Mouse (Mus musculus): ENCODE results near the gene BC048507. TPM values are rescaled to one million over a fixed set of nuclear protein-coding genes. Genes with fewer than 3 reads are reported as not detected.
"Not testable (repeated sequence)": the region's sequence is repeated elsewhere in the genome, so short reads cannot be mapped to it uniquely, and the experiment has no call there.

BC048507 gene
- polyA plus RNA-seq (2015; fragmentation: Nextera tagmentation; extraction: Ambion mirVana), result not detected in 2 replicates

DNA sequence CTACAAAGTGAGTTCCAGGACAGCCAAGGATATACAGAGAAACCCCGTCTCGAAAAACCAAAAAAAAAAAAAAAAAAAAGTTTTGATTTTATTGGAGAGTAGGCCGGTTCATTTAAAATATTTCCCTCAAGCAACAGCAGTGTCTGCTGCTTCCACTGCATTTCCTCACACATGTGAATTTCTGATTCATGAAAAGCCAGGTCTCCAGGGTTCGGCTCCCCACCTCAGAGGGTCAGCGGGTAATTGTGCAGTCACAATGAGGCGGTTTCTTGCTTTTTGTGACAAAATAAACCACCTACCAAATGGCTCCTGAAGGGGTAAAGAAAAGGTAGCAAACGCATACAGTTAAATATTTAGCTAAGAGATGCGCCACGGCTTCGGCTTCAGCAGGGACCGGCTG is at the start of gene BC048507:
BC048507 (plus strand) TSS at position 301 of the 400 bp plus-strand sequence.
- no peaks in the 10 kb centered on the region for H3K4me1 ChIP-seq (ENCODE audit: insufficient read depth, low read depth, low read length)
- ATAC-seq, result no peak
- H3K27ac ChIP-seq (ENCODE audit: low read length), result no peak within 1 kb of the TSS
- H3K27me3 ChIP-seq (replicated peaks; ENCODE audit: insufficient read depth, low read length), result no peaks in the 10 kb centered on the region
- H3K36me3 ChIP-seq (ENCODE audit: insufficient read depth, low read length), result no peaks in the 10 kb centered on the region
- no peaks in the 10 kb centered on the region for H3K9me3 ChIP-seq (ENCODE audit: low read length)
- no peak within 1 kb of the TSS for H3K9ac ChIP-seq (replicated peaks; ENCODE audit: low read depth)
- H3K4me3 ChIP-seq (ENCODE audit: low read depth, low read length), result no peak within 1 kb of the TSS
- H3K4me2 ChIP-seq (replicated peaks; ENCODE audit: low read depth, low read length), result no peak within 1 kb of the TSS
- 68% methylated on average over 11 of the region's 11 CpGs for WGBS
- no peak for DNase-seq (ENCODE audit: low spot score)
- TF ChIP-seq CTCF (IDR thresholded peaks at IDR 0.05), result no peak
- TF ChIP-seq EP300 (IDR thresholded peaks at IDR 0.05), result no peak

DNA sequence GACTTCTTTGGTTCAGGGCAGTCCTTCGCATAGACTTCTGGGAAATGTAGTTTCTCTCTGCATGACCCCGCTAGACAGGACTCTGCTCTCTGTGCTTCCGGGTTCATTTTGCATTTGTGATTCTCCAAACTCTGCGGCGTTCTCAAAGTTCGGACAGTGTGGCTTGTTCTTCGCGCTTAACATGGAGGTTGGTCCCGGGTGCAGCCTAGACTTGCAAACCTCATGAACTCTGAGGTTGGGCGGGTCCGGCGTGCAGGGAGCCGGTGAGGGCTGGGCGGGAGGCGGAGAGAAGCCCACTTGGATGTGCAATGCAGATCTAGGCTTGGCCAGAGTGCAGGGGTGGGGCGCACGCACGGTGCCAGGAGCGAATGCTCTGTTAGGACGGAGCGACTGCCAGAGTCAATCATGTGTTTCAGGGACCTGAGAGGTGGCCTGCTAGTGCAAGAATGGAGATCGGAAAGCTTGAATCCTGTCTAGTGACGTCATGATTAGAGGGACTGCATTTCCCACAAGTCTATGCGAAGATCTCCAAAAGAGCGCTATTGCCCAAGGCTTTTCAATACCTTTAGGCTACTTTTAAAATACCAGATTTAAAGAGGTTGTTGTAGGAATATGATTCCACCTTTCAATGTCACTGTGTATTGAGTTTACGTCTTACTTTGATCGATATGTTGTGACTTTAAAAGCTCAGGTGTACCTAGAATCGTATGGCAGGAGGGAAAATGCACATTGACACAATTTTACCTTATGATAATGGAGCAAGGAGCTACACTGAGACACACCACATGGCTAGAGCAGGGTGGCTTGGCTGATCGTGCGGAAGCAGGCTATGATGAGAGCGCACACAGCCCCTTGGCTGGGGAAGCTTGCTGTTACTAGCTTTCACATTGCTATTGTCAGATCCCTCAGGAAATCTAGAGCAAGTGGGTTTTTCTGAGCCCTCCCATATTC is 49.1 kb upstream of the BC048507 start, which contains the start of gene Zfp273:
Zfp273 (plus strand) TSS at position 31 of the 951 bp plus-strand sequence.
- ATAC-seq, result peak; percentile 97
- no peaks in the 10 kb centered on the region for H3K4me1 ChIP-seq (ENCODE audit: insufficient read depth, low read depth, low read length)
- no peak for TF ChIP-seq CTCF (IDR thresholded peaks at IDR 0.05)
- TF ChIP-seq EP300 (IDR thresholded peaks at IDR 0.05), result no peak
- H3K27me3 ChIP-seq (replicated peaks; ENCODE audit: insufficient read depth, low read length), result no peaks in the 10 kb centered on the region
- WGBS, result 4% methylated on average over 31 of the region's 31 CpGs
- peak within 1 kb of the TSS; percentile 66 for H3K27ac ChIP-seq (ENCODE audit: low read length)
- peak; percentile 93 for DNase-seq (ENCODE audit: low spot score)
- peak within 1 kb of the TSS; percentile 61 for H3K4me2 ChIP-seq (replicated peaks; ENCODE audit: low read depth, low read length)
- H3K9me3 ChIP-seq (ENCODE audit: low read length), result no peaks in the 10 kb centered on the region
- H3K4me3 ChIP-seq (ENCODE audit: low read depth, low read length), result peak within 1 kb of the TSS; percentile 73
- peak within 1 kb of the TSS; percentile 29; the same call in 1 of the 2 replicates for H3K9ac ChIP-seq (replicated peaks; ENCODE audit: low read depth)
- no peaks in the 10 kb centered on the region for H3K36me3 ChIP-seq (ENCODE audit: insufficient read depth, low read length)

DNA sequence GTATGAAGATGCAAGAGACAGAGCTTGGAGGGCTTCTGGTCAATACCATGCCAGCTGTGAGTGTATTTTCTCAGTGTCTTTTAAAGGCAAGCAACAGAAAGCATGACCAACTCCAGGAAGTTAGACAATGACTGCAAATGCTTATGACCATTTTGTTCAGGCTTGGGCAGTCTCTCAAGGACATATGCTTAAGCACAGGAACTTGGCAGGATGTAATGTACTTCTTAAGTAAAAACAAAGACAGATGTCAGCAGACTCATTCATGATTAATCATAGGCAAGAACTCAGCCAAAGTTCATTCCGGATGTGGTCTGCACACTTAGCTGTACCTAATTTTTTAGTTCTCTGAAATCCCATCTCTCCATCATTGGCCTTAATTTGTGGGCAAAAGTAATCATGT is 44.5 kb upstream of the BC048507 start:
- Histone ChIP-seq H3K36me3 (ENCODE audit: insufficient read depth, low read length) (no peaks in the 10 kb centered on the region), H3K4me2 (replicated peaks; ENCODE audit: low read depth, low read length) (no peak overlapping the region), H3K4me1 (ENCODE audit: insufficient read depth, low read depth, low read length) (no peaks in the 10 kb centered on the region), H3K27me3 (replicated peaks; ENCODE audit: insufficient read depth, low read length) (no peaks in the 10 kb centered on the region), H3K4me3 (ENCODE audit: low read depth, low read length) (no peak overlapping the region), H3K9me3 (ENCODE audit: low read length) (0 out of 2 replicates have a peak, but pooled peaks cover 3% of the 10 kb centered on the region), H3K9ac (replicated peaks; ENCODE audit: low read depth) (no peak overlapping the region), H3K27ac (ENCODE audit: low read length) (no peak overlapping the region)
- 55% methylated on average over 1 of the region's 1 CpGs for WGBS
- TF ChIP-seq CTCF (IDR thresholded peaks at IDR 0.05), result no peak
- TF ChIP-seq EP300 (IDR thresholded peaks at IDR 0.05), result no peak
- no peak for ATAC-seq
- peak; percentile 32 for DNase-seq (ENCODE audit: low spot score)

DNA sequence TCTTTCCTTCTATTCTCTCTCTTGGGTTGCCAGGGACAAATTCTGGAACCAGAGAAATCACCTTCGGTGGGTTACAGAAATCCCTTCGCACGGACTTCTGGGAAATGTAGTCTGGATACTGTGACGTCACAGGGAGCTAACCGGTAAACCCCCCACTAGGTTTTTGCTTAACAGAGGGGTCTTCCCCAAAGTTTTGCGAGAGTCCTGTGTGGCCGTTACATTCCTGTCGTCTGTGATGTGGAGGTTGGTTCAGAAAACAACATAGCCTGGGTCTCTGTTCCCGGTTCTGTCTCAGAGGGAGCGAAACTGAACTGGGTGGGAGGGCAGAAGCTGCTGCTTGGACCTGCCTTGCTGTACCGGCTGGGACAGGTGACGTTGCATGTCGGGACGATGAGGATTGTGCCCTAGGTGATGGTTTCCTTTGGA is 32.2 kb upstream of the BC048507 start, which contains the start of gene Gm10037:
Gm10037 (plus strand) TSS at position 196 of the 426 bp plus-strand sequence.
- Histone ChIP-seq H3K27me3 (replicated peaks; ENCODE audit: insufficient read depth, low read length) (no peaks in the 10 kb centered on the region), H3K4me3 (ENCODE audit: low read depth, low read length) (peak within 1 kb of the TSS; percentile 50), H3K27ac (ENCODE audit: low read length) (0 out of 2 replicates have a peak within 1 kb of the TSS, but pooled peaks have one; percentile 38), H3K9me3 (ENCODE audit: low read length) (peaks cover 4% of the 10 kb centered on the region; the same call in 1 of the 2 replicates), H3K9ac (replicated peaks; ENCODE audit: low read depth) (peak within 1 kb of the TSS; percentile 50), H3K36me3 (ENCODE audit: insufficient read depth, low read length) (0 out of 2 replicates have a peak, but pooled peaks cover 4% of the 10 kb centered on the region), H3K4me1 (ENCODE audit: insufficient read depth, low read depth, low read length) (no peaks in the 10 kb centered on the region), H3K4me2 (replicated peaks; ENCODE audit: low read depth, low read length) (peak within 1 kb of the TSS; percentile 57)
- TF ChIP-seq EP300 (IDR thresholded peaks at IDR 0.05) (no peak), CTCF (IDR thresholded peaks at IDR 0.05) (no peak)
- peak; percentile 86 for DNase-seq (ENCODE audit: low spot score)
- 4% methylated on average over 14 of the region's 14 CpGs for WGBS
- ATAC-seq, result peak; percentile 68

DNA sequence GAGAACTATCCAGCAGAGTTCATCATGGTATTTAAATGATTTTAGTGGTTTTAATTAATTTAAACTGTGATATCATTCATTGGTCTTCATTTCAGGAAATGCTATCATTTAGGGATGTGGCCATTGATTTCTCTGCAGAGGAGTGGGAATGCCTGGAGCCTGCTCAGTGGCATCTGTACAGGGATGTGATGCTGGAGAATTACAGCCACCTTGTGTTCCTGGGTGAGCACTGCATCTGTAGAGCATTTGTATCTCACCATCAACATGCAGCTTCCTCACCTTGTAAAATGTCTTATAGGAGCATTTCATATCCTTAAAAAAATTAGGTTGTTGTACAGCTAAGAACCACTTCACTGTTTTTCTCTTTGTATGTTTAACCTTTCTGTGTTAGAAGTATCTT is 30.0 kb upstream of the BC048507 start:
- not testable (repeated sequence) for H3K4me3 ChIP-seq (ENCODE audit: low read depth, low read length); H3K9ac ChIP-seq (replicated peaks; ENCODE audit: low read depth); H3K27ac ChIP-seq (ENCODE audit: low read length); H3K4me1 ChIP-seq (ENCODE audit: insufficient read depth, low read depth, low read length); H3K4me2 ChIP-seq (replicated peaks; ENCODE audit: low read depth, low read length); H3K27me3 ChIP-seq (replicated peaks; ENCODE audit: insufficient read depth, low read length); H3K9me3 ChIP-seq (ENCODE audit: low read length); ATAC-seq; H3K36me3 ChIP-seq (ENCODE audit: insufficient read depth, low read length); DNase-seq (ENCODE audit: low spot score)
- TF ChIP-seq CTCF (IDR thresholded peaks at IDR 0.05), result peak; percentile 54

DNA sequence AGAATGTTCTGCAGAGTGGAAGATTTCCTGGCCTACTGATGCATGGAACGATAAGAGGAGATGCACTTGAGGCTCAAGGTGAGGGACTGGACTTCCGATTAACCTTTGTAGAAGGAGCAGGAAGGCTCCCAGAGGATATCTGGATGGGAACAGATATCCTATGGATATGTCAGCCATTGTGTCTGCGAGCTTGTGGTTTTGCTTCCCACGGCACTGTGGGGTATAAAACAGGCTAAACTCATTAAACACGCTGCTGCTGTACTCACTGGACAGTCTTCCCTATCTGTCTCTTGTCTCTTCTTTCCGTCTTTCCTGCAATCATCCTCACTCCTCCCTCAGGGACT is 19.4 kb upstream of the BC048507 start:
- Histone ChIP-seq H3K4me2 (replicated peaks; ENCODE audit: low read depth, low read length) (peak overlapping the region; percentile 56), H3K4me3 (ENCODE audit: low read depth, low read length) (peak overlapping the region; percentile 31; the same call in 1 of the 2 replicates), H3K27me3 (replicated peaks; ENCODE audit: insufficient read depth, low read length) (no peaks in the 10 kb centered on the region), H3K9me3 (ENCODE audit: low read length) (no peaks in the 10 kb centered on the region), H3K9ac (replicated peaks; ENCODE audit: low read depth) (no peak overlapping the region), H3K27ac (ENCODE audit: low read length) (no peak overlapping the region), H3K36me3 (ENCODE audit: insufficient read depth, low read length) (no peaks in the 10 kb centered on the region), H3K4me1 (ENCODE audit: insufficient read depth, low read depth, low read length) (peaks cover 2% of the 10 kb centered on the region; the same call in 1 of the 2 replicates)
- DNase-seq (ENCODE audit: low spot score) (no peak), ATAC-seq (no peak)
- TF ChIP-seq CTCF (IDR thresholded peaks at IDR 0.05) (no peak), EP300 (IDR thresholded peaks at IDR 0.05) (no peak)
- 43% methylated on average over 6 of the region's 6 CpGs for WGBS
